Mouse (Mus musculus): ENCODE measurements around the gene Phf24. TPM values are rescaled to one million over a fixed set of nuclear protein-coding genes. Genes with fewer than 3 reads are reported as not detected.
"Not testable (repeated sequence)": the region's sequence is repeated elsewhere in the genome, so short reads cannot be mapped to it uniquely, and the experiment has no call there.

The Phf24 gene
- total RNA-seq, 1 experiment from 2014 or later, result not detected

GRCm38 (mm10) chr4:42969304-42969703 lies 52.8 kb downstream of the Phf24 start, which contains the start of gene 1700022I11Rik:
Gene 1700022I11Rik (plus strand): TSS chr4:42969604.
- ATAC-seq (ENCODE audit: extremely low read depth, insufficient number of reproducible peaks, low FRiP score, poor library complexity, severe bottlenecking), result no peak

- no peak for ATAC-seq (ENCODE audit: extremely low read depth, insufficient number of reproducible peaks, low FRiP score, poor library complexity, severe bottlenecking)
Measured at GRCm38 (mm10) chr4:42972952-42973351, 56.5 kb downstream of the Phf24 start.

- no peak for ATAC-seq (ENCODE audit: extremely low read depth, insufficient number of reproducible peaks, low FRiP score, poor library complexity, severe bottlenecking)
Measured at GRCm38 (mm10) chr4:42973868-42974267, 57.4 kb downstream of the Phf24 start.

- no peak for ATAC-seq (ENCODE audit: extremely low read depth, insufficient number of reproducible peaks, low FRiP score, poor library complexity, severe bottlenecking)
Measured at GRCm38 (mm10) chr4:42978062-42978461, 61.6 kb downstream of the Phf24 start.

- not testable (repeated sequence) for ATAC-seq (ENCODE audit: extremely low read depth, insufficient number of reproducible peaks, low FRiP score, poor library complexity, severe bottlenecking)
Measured at GRCm38 (mm10) chr4:42980467-42980866, 64.0 kb downstream of the Phf24 start.

- no peak for ATAC-seq (ENCODE audit: extremely low read depth, insufficient number of reproducible peaks, low FRiP score, poor library complexity, severe bottlenecking)
Measured at GRCm38 (mm10) chr4:42988296-42988695, 71.8 kb downstream of the Phf24 start.

Other genes starting within 250 kb of the Phf24 start
- not detected in 2 replicates for gene 4930578G10Rik, start 181.1 kb upstream of the Phf24 start, total RNA-seq (2017)
- not detected in 2 replicates for gene Ccl19, start 160.1 kb upstream of the Phf24 start, total RNA-seq (2017)
- gene Ccl21a, start 142.7 kb upstream of the Phf24 start, total RNA-seq (2017), result not detected in 2 replicates
- gene Fam205a1, start 62.8 kb upstream of the Phf24 start, total RNA-seq (2017), result not detected in 2 replicates
- not detected in 2 replicates for gene Gm12394, start 59.9 kb upstream of the Phf24 start, total RNA-seq (2017)
- gene Fam205c, start 42.4 kb upstream of the Phf24 start, total RNA-seq (2017), result not detected in 2 replicates
- 8.5 and 8.8 TPM in 2 replicates for gene Dnajb5, start 33.2 kb downstream of the Phf24 start, total RNA-seq (2017)
- gene 1700022I11Rik, start 52.9 kb downstream of the Phf24 start, total RNA-seq (2017), result 0.93 TPM in 1 of 2 replicates, not detected in the other
- 115 and 128 TPM in 2 replicates for gene Vcp, start 83.8 kb downstream of the Phf24 start, total RNA-seq (2017)
- gene Fancg, start 93.8 kb downstream of the Phf24 start, total RNA-seq (2017), result 13.9 and 27.7 TPM in 2 replicates
- 10.7 and 15.6 TPM in 2 replicates for gene Pigo, start 109.2 kb downstream of the Phf24 start, total RNA-seq (2017)
- 49.5 and 56.1 TPM in 2 replicates for gene Stoml2, start 115.0 kb downstream of the Phf24 start, total RNA-seq (2017)
- 14.8 and 18.5 TPM in 2 replicates for gene Fam214b, start 129.6 kb downstream of the Phf24 start, total RNA-seq (2017)
- 0.74 and 0.93 TPM in 2 replicates for gene Unc13b, start 142.3 kb downstream of the Phf24 start, total RNA-seq (2017)